Mouse (Mus musculus) urinary bladder, adult 18-20 months (tissue): Measurements from ENCODE around the gene Mesp2.

Experiments used
- DNase-seq, 2 experiments: peaks; one replicate each; pipeline ENCODE4 v3.0.0; 2022; ENCODE audit warnings: low spot score in 2 of 2, mixed read lengths in 2 of 2

The Mesp2 gene

GRCm38 (mm10) chr7:79861794-79862193 is 51.3 kb downstream of the Mesp2 start:
- no peak for DNase-seq
